Mouse (Mus musculus) E14TG2a.4 (cell line): ENCODE results near the gene Plpp2.

Experiments
- CTCF ChIP-seq: conservative IDR thresholded peaks from 2 replicates; pipeline ENCODE4 v1.5.1; 2014; ENCODE audit warnings: low read length
- NANOG ChIP-seq: IDR thresholded peaks from 2 replicates; pipeline ENCODE4 v1.6.1; 2014; ENCODE audit warnings: borderline replicate concordance, low read length, mixed read lengths
- POU5F1 ChIP-seq: IDR thresholded peaks from 2 replicates; pipeline ENCODE4 v1.6.1; 2014; ENCODE audit warnings: low read length, borderline replicate concordance

DNA sequence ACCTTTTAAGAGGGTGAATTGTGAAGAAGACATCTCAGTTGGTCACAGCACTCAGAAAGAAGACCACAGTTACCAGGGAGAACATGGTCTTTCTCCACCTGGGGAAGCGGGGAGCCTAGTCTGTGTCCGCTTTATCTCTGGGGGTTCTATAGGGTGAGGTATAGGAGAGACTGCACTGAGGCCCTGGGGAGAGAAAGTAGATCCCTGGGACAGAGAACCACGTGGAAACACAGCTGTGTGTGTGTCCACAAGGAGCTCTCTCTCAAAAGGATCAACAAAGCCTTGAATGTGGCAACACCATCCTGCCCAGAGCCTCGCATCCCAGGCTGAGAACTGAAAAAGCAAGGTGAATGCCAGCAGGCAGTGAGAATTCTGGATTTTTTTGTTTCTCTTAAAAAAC lies 43.8 kb upstream of the Plpp2 start:
- TF ChIP-seq CTCF (no peak), NANOG (no peak), POU5F1 (no peak)
